Mouse (Mus musculus) layer of hippocampus, adult 9-10 months (tissue): ENCODE measurements at regions not wholly inside any gene's neighbourhood (a gene's known extent, or its start where the extent isn't known, plus 50 kb on each side); places are given as distances from the start of the nearest gene placed in this dataset.
"Not testable (repeated sequence)": the region's sequence is repeated elsewhere in the genome, so short reads cannot be mapped to it uniquely, and the experiment has no call there.

ENCODE experiments used
- DNase-seq: peaks from one replicate; pipeline ENCODE4 v3.0.0; 2022; ENCODE audit warnings: low spot score

DNA sequence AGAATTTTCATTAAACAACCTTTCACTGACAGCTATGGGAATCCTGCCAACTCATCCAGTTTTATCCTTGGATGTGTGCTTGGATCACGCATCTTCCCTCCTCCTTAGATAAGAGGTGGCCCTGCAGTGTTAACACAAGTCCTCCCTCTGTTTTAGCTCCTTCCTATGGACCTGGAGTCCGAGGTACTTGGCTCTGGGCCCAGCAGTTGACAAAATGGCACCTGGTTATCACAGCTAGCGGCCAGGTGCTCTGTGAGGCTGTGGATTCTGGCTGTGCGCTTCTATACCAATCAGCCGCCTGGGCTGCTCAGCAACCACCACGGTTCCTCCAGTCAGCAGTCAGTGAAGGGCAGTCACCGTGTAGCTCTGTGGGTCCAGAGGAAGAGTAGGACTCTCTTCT is 157.4 kb downstream of the Prdm2 start:
- DNase-seq = no peak

DNA sequence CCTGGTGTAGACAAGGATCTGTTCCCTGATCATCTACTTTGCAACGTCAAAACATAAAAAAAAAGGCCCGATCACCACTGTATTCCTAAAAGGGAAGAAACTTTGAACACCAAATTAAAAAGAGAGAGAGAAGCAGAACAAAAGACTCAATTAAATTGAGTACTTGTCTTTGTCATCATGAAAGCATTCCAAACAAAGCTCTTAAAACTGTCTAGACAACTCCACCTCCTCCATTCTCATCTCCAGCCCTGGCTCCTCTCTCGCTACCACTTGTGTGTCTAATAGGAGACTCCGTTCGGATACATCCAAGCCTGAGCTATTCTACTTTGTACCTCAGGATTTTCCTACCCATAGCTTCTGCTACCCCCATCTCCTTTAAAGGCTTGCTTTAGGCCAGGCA is 159.8 kb downstream of the Prdm2 start:
- no peak for DNase-seq

DNA sequence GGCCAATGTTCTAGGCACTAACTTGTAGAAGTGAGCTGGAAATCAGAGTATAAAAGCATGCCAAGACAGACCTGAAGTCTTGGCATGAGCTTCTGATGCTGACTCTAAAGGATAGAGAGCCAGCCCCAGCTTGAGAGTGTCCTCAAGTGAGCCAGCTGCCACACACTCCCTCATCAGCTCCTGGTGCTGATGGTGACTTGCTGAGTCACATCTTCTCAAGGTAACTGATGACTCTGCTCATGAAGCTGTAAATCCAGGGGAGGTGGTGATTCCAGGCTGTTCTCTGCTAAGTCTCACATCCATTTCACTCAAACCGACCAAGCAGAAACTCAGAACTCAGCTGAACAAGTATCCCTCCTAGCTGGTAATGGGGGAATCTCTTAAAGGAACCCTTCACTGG is 161.6 kb downstream of the Prdm2 start:
- DNase-seq = no peak

DNA sequence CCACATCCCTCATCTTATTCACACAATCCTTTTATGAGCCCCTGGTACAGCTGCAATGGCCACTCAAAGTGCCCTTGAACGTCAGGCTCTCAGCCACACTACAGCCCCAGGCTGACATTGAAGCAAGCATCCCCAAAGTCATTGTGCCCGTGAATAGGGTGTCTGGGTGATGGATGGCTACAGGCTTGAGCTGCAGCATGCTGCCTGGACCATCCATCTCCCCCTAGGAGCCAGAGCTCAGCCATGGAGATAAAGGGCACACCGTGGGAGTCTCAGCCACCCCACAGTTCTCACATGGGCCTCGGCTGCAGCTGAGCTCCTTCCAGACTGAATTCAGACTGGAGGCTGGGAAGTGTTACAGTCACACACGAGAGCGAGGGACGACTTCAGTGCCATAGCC is 167.6 kb downstream of the Prdm2 start:
- no peak for DNase-seq

DNA sequence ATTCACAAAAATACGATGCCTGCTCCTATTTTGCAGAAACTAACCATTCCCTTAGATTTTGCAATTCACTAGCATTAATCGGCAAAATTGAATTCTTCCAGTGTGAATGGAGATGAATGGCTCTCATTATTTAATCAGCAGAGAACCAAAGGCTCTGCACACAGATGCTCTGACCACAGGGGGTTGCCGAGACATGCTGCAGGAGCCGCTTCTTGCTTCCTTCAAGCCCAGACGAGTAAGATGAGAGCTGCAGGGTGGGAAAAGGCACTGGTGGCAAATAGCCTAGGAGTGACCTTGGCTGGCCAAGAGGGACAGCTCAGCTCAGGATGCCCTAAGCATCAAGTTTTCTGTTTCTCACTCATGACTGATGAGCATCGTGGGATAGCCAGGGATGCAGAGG is 170.0 kb downstream of the Prdm2 start:
- DNase-seq = no peak

DNA sequence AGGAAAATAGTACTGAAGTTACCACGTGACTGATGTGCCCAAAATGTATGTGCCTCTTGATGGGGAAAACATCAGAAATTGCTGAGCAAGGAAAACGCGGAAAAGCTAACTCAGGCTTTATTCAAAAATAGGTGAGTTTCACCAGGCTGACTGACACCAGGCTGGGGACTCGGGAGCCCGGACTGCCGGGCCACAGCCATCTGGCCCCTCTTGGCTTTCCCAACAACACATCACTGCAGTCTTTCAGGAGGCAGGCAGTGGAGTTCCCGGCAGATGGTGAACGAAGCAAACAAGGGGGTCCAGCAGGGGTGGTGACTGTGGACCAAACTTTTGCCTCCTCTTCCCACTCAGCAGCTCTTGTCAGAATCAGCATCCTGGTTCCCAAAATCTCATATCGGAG is 174.2 kb downstream of the Prdm2 start:
- DNase-seq = no peak

DNA sequence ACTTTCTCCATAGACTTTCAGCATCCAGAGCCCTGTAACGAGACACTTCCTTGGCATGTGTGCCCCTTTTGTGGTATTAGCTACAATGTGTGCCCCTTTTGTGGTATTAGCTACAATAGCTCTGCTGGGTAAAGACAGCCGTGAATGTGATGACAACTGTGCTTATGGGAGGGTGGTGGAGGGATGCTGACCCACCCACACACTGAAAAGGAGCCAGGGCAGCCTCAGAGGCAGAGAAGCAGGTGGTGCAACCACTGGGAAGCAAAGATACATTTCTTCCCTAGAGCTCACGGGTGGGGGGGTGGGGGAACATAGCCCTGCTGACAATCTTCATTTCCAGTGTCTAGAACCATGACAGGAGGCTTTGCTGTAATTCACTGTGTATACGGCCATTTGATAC is 176.1 kb downstream of the Prdm2 start:
- DNase-seq = no peak

DNA sequence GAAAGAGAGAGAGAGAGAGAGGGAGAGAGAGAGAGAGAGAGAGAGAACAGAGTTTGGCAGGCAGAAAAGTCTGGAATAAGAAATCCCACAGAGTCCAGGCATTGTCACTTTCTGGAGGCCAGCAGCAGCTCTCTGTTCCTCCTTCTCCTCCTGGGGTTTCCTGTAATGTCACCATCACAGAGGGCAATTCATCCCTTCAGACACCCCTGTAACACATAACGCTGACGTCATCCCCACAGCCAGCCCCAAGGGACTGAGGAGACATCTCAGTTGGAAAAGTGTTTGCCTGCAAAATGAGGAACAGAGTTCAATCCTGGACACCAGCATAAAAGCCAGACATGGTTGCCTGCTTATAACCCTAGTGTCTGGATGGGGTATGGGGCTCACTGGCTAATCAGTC is 177.7 kb downstream of the Prdm2 start:
- DNase-seq = not testable (repeated sequence)

DNA sequence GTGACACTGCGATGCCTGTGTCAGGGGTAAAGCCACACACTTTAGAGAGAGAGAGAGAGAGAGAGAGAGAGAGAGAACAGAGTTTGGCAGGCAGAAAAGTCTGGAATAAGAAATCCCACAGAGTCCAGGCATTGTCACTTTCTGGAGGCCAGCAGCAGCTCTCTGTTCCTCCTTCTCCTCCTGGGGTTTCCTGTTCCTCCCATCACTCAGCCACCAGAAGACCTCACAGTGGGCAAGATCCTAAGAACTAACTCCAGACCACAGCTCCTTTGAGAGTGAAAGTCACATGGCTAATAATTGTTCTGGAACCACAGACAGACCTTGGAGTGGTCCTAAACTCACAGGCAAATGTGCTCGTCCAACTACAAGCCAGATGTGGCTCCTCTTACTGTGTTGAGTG is 178.5 kb downstream of the Prdm2 start:
- DNase-seq = not testable (repeated sequence)

DNA sequence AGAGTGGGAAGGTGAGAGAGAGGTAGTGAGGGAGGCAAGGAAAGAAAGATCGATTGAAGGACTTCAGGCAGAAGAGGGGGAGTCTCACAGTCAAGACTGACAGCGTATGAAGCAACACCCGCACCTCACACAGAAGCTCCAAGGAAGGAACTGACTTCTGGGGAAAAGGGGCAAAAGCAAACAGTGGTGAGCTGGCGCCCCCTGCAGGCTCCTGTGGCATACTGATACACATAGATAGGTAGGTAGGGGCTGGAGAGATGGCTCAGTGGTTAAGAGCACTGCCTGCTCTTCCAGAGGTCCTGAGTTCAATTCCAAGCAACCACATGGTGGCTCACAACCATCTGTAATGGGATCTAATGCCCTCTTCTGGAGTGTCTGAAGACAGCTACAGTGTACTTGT is 183.0 kb downstream of the Prdm2 start:
- DNase-seq = not testable (repeated sequence)

DNA sequence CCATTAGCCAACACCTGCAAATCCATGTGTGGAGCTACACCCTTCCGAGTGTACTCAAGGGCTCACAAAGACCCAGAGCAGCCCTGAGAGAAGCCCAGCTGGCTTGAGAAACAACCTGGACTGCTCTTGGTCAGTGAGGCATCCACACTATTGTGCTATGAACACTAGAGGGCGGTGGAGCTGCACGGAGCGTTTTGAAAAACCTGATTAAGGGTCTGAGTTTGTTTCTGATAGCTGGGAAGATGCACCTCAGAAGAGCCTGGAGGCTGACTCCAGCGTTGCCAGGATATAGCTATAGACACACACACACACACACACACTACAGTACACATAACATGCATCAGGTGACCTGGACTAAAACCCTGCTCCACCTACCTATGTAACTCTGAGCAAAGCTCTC is 185.5 kb downstream of the Prdm2 start:
- DNase-seq = peak; percentile 57

DNA sequence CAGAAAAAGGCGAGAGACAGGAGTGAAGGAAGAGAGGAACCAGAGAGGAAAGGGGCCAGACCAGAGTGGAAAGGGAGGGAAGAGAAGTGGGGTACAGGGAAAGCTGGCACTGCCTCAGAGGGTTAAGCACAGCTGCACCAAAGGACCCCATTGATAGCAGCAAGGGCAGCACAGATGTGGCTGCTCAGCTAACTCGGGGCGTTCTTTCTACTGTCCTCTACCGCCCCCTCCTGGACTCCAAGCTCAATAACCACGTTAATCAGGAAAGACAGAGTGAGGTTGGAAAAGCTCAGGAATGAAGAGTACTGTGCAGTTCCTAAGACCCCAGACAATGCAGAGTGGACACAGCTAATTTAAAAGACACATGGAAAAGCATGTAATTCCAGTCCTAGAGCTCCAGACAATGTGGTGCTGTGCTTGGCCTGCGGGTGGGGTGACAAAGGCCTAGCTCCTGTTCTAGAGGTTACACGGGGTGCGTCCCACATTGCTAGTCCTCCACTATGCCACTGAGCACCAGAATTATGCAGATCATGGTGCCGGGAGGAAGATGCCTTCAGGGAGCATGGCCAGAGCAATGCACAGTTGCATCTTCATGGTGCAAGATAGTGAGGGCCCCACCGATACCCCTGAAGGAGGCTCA is 191.4 kb downstream of the Prdm2 start:
- DNase-seq = no peak

DNA sequence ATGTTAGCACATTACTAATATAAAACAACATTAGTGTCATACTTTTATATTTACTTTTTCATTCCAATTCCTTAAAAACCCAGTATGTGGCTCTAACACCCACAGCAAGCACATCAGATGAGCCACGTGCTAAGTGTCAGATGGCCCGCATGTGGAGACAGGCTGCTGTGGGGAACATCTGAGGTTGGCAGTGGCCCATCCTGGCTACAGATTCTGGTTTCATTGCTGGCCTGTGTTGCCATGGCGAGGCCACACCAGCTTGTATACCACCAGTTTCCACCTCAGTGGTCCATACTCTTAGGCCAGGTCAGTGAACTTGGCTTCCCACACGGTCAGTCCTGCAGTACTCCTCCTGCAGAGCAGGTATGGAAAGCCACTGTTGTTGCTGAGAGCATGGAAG is 192.1 kb downstream of the Prdm2 start:
- DNase-seq = no peak

DNA sequence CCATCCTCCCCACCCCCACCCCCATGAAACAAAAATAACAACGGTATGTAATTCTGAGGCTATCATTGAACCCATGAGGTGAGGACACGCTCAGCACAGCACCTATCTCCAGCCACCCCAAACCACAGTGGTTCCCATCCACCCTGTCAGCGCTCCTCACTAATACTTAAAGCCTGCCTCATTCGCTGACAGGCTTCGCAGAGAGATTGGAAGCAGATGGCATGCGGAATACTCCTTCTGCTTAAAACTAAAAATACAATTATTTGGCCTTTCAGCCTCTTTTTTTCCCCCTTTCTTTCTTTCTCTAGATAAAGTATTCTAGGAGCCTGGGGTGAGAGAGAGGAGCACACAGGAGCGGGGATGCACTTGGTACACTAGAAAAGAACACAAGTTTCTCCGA is 199.9 kb downstream of the Prdm2 start:
- no peak for DNase-seq

DNA sequence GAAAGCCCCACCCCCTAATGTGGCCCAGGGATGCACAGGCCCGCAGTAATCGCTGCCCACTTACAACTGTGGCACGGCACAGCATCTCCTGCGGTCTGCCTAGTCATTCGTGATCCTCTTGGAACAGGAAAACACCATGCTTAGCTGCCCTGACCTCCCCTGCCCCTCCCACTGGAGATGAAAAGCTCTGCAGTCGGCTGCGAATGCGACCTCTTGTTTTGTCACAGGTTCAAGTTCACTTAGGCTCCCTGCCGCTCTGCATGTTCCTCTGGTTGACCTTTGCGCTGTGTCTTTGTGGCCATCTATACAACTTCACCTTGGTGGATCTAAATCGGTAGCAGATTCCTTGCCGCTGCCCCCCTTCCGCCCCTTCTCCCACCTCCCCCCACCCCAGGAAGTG is 210.8 kb downstream of the Prdm2 start:
- DNase-seq = no peak

DNA sequence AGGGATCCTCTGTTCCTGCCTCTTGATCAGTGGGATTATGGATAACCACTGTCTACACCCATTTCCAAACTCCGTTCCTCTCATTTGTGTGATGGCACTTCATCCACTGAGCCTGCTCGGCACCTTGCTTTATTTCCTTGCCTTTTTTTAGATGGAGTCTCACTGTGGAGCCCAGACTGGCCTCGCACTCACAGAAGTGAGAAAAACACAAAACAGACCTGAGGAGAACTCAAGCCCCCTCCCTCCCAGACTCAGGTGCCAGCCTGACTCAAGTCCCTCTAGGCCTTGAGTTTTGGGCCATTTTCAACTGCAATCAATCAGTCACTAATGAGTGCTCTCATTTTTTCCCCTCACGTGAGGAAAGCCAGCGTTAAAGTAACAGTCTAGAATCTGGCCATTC is 211.3 kb downstream of the Prdm2 start:
- DNase-seq = no peak

DNA sequence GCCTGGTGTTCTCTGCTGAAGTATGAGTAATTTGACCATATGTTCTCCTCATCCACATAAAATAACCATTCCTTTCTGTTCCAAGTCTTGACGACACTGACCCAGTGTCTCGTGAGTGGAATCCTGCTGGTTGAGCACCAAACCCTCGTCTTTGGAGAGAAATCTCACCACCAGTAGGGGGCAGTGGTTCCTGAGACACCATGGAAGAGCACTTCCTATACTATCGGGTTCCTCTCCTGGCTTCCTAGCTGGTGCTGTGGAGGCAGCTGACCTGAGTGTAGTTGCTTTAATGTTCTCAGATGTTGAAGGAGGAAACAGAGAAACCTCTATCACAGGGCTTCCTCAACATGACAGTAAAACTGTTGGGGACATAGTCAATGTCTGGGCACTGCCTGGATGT is 216.4 kb downstream of the Prdm2 start:
- DNase-seq = no peak

DNA sequence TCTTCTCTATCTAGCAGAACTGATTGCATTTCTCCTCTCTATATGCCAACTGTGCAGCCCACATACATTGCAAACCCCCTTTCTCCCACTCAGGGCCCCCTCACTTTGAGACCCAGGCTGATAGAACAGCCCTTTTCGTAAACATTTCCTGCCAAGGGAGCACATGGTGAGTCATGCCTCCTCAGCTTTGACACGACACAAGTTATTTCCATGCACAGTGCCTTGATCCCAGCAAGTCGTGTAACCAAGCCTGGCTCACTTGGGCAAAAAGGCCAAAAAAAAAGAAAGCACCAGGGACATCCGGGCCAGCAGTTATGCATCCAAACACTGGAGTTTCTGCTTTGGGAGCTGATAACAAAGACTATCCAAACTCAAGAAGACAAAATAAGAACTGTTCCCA is 221.4 kb downstream of the Prdm2 start:
- no peak for DNase-seq

DNA sequence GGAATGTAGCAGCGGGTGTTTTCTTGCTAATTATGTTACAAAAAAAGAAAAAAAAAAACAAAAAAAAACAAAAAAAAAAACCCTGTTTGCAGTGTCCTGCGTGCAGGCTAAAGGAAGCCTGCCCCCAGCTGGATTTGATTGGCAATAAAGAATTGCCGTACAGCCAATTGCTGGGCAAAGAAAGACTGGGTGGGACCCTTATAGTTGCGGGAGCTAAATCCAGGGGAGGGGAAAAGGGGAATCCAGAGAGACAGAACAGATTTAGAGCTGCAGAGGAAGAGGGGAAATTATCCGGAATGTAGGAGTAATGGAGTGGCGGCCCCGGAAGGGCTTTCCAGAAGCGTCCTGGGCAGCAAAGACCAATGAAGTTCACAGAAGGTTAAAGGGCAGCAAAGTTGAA is 223.6 kb downstream of the Prdm2 start:
- DNase-seq = no peak

DNA sequence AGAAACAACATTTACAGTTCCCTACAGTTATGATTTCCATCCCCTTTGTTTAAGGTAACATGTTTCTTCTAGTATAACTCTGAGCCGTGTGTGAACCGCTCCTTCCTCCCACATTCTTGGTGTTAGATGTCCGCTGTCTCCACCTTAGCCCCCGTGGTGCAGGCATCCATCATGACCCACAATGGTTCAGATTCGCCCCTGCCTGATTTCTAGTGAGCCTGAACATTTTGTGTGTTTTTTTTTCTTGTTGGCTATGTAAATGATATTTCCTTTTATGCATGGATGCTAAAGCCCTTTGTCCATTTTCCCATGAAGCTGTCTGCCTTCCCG is 229.5 kb downstream of the Prdm2 start:
- no peak for DNase-seq

DNA sequence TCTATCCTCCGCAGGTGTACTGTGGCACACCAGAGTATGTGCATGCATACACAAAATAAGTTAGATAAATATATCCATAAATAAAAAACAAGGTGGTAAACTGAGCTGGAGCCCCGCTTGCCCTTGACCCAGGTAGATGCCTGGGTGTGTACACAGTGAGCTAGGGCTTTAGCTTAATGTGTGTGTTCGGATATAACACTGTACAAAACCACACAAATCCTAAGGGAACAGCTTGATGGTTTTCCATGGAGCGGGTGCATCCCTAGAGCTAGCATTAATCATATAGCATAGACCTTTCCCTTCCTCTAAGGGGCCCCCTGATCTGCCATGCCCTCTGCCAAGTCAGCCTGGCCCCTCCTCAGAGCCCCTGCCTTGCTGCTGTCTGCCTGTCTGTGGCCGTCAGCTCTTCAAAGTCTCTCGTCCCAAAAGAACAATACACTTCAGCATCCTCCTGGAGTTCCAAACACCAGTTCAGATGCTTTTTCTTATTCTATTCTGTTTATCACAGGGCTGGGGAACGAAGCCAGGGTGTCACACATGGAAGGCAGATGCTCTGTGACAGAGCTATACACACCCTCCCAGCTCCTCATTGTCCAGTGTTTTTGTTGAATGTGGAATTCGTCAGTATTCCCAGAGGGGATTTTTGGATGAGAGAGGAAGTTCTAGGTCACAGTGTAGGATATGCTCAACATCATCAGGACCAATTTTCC is 230.1 kb downstream of the Prdm2 start:
- no peak for DNase-seq

DNA sequence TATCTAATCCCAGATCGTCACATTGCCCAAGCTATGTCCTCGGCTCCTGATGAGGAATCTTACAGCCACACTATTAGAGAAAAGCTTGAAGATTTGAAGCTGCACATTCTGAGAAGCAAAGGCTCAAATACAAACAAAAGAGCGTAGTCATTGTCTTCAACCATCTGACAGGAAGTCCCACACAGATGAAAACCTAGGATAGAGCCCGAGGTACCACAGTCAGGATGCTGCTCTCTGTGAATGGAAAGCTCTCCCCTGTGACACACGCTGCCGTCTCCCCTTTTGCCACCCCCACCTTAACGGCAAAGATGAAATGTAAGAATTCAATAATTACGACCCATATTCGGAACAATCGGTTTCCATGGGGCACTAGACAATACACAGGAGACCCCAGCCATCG is 237.2 kb downstream of the Prdm2 start:
- DNase-seq = no peak

DNA sequence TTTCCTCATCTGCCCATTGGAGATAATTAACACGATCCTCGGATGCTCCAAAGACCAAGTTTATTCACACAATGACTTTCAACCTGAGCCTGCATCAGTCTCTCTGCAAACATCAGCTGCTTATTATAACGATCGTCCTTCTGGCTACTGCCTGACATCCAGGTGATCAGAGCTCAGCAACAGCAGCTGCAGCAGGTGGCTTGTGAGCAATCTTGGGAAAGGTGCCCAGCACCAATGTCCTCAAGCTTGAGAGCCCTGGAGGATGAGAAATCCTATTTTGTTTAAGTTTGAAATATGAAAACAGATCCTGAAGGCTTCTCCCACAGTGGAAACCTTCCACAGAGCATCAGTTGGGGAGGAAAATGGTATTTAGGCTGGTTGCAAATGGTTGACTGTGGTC is 242.8 kb downstream of the Prdm2 start:
- DNase-seq = no peak

DNA sequence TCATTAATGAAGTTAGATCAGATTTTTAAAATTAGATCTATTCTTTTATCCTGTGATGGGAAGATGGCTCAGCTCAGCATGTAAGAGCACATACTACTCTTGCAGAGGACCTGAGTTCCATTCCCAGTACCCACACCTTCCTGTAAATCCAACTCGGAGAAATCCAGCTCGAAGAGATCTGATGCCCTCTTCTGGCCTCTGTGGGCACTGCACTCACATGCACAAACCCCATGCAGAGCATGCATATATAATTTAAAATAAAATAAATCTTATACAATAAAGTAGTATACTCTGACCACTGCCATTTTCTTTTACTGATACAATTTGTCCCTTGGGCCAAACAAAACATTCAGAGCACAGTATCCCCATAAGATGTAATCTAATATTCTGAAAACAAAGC is 245.2 kb downstream of the Prdm2 start:
- no peak for DNase-seq
